Mouse (Mus musculus) brown adipose tissue, adult 24 weeks (tissue): ENCODE results near the gene Marcks. TPM values are rescaled to one million over a fixed set of nuclear protein-coding genes. Genes with fewer than 3 reads are reported as not detected.
"Not testable (repeated sequence)": the region's sequence is repeated elsewhere in the genome, so short reads cannot be mapped to it uniquely, and the experiment has no call there.

Experiments
- H3K27ac ChIP-seq: fragments of 200-500 bp; replicated peaks from 2 replicates; pipeline ENCODE4 v1.5.1; 2012; ENCODE audit warnings: low read depth, mild to moderate bottlenecking, low read length
- H3K4me1 ChIP-seq: fragments of 200-500 bp; 2 replicates; pipeline ENCODE4 v1.6.1; 2012; ENCODE audit warnings: low read length, mixed read lengths; ENCODE audit not compliant: control insufficient read depth, insufficient read depth, insufficient read length
- H3K4me3 ChIP-seq: fragments of 200-500 bp; 2 replicates; pipeline ENCODE4 v1.5.1; 2012; ENCODE audit warnings: low read depth, mild to moderate bottlenecking, low read length, moderate library complexity; ENCODE audit not compliant: insufficient read depth
- polyA plus RNA-seq: library from polyadenylated mRNA; stranded (reverse); fragments of >200 nt; gene quantifications from 2 replicates; pipeline ENCODE4 v1.2.4, GENCODE M21; 2012; ENCODE audit not compliant: missing spikeins, insufficient read depth, insufficient read length

Gene Marcks
- polyA plus RNA-seq, 1 experiment = 44.6 TPM

DNA sequence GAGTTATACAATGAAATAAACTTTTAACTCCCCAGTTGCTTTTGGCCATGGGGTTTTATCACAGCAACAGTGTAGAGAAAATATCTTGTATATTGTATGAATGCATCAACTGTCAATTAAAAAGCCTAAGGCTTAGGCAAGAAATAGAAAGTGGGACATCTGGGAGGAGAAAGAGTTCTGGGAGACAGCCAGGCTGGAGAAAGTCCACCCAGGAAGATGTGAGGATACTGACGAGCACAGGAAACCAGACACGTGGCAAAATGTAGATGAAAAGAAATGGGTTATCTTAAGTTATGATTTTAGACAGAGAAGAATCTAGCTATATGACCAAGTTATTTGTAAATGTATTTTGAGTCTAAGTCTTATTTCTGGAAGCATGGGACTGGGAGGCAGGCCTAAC is 27.3 kb downstream of the Marcks start:
- Histone ChIP-seq H3K27ac (no peak overlapping the region), H3K4me1 (peaks cover under 1% of the 10 kb centered on the region), H3K4me3 (no peak overlapping the region)

- peak overlapping the region; percentile 93 for H3K27ac ChIP-seq
- no peak overlapping the region for H3K4me3 ChIP-seq
- peaks cover 5% of the 10 kb centered on the region for H3K4me1 ChIP-seq
Observed at GRCm38 (mm10) chr10:37106871-37107627, 31.7 kb downstream of the Marcks start.

- Histone ChIP-seq H3K4me3 (no peak overlapping the region), H3K4me1 (peaks cover 5% of the 10 kb centered on the region), H3K27ac (peak overlapping the region; percentile 85)
Observed at GRCm38 (mm10) chr10:37106303-37106702, 32.4 kb downstream of the Marcks start.

- Histone ChIP-seq H3K27ac (no peak overlapping the region), H3K4me1 (peaks cover 5% of the 10 kb centered on the region; the same call in 1 of the 2 replicates), H3K4me3 (no peak overlapping the region)
Observed at GRCm38 (mm10) chr10:37102227-37103080, 36.3 kb downstream of the Marcks start.

GRCm38 (mm10) chr10:37101733-37102132 is 37.0 kb downstream of the Marcks start:
- Histone ChIP-seq H3K4me1 (peaks cover 5% of the 10 kb centered on the region; the same call in 1 of the 2 replicates), H3K27ac (no peak overlapping the region), H3K4me3 (no peak overlapping the region)

GRCm38 (mm10) chr10:37096529-37096928 is 42.2 kb downstream of the Marcks start:
- no peak overlapping the region for H3K4me3 ChIP-seq
- no peak overlapping the region for H3K27ac ChIP-seq

DNA sequence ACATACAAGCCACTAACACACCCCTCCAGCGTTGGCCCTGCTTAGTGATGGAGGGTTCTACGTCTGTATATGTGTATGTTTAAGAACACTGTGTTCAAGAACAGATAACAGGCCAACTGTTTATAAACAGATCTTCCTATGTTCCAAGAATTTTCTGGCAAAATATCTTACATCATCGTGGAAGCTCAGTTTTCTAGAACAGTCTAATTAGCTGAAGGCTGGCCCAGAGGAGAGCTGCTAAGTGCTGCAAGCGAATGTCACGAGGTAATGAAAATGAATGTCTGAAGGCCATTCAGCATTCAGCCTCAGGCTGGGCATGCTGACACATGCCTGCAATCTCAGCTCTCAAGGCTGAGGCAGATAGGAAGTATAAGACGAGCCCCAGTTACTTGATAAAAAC is 42.9 kb downstream of the Marcks start:
- H3K27ac ChIP-seq = no peak overlapping the region
- H3K4me1 ChIP-seq = 0 out of 2 replicates have a peak, but pooled peaks cover 2% of the 10 kb centered on the region

More at GRCm38 (mm10) chr10:37096529-37096928, 42.2 kb downstream of the Marcks start:
- 0 out of 2 replicates have a peak, but pooled peaks cover 2% of the 10 kb centered on the region for H3K4me1 ChIP-seq

DNA sequence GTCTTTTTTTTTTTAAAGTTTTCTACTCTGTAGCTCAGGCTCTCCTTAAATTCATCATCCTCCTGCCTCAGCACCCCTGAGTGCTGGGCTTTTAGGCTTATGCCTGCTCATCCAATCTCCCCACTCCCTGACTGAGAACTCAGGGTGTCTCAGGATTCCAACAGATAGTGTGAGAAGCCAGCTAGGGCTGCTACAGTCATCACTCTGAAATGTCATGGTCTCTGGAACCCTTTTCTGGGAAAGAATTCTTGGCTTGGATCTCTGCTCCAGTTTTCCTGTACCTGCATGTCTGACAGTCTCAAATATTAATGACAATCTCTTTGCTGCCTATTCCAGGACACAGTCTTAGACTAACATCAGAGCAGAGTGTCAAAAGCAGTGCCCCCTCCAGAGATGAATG is 45.4 kb downstream of the Marcks start:
- no peak overlapping the region for H3K4me3 ChIP-seq
- 0 out of 2 replicates have a peak, but pooled peaks cover 2% of the 10 kb centered on the region for H3K4me1 ChIP-seq
- no peak overlapping the region for H3K27ac ChIP-seq

More for the DNA sequence above, 42.9 kb downstream of the Marcks start:
- no peak overlapping the region for H3K4me3 ChIP-seq

DNA sequence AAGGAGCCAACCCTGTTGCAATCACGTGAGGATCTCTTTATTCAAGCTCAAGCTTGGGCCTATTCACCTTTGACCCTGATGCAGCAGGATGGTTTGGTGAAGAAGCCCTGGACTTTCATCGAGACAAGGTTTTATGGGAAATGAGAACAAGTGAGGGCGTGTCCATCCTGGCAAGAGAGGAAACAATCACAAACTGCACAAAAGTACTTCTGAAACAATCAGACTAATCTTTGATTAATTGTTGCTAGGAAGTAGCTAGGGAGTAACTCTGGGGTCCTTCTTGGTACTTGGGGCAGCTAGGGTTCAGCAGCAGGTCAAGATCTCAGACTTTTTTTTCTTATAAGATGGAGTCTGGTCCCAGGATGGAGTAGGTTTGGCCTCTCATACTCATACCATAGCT is 48.3 kb downstream of the Marcks start:
- Histone ChIP-seq H3K4me1 (no peaks in the 10 kb centered on the region), H3K4me3 (no peak overlapping the region)

DNA sequence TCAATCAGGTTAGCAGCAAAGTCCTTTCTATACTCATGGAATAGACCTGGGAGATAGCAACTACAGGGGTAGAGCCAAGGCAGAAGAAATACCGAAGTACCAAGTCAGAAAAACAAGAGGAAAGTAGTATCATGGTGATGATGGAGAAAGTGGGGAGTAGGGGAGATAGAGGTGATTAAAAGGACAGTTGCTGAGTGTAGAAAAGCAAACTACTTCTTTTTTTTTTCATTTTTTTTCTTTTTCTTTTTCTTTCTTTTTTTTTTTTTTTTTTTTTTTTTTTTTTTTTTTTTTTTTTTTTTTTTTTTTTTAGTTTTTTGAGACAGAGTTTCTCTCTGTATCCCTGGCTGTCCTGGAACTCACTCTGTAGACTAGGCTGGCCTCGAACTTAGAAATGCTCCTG is 54.6 kb downstream of the Marcks start:
- not testable (repeated sequence) for H3K27ac ChIP-seq, H3K4me3 ChIP-seq, H3K4me1 ChIP-seq

More for the DNA sequence above, 48.3 kb downstream of the Marcks start:
- no peak overlapping the region for H3K27ac ChIP-seq

Other genes starting within 250 kb of the Marcks start
- gene Hdac2, start 164.4 kb downstream of the Marcks start, polyA plus RNA-seq = 89.8 and 92.4 TPM in 2 replicates